In genomic region chr7:99510087-99510501, GRCm38 (mm10) we compare ENCODE assay signal across 8 mouse cellular contexts. TPM values are rescaled to one million over a fixed set of nuclear protein-coding genes. Genes with fewer than 3 reads are reported as not detected.
A peak's percentile ranks its signal among the peaks of the same experiment; 100 is the strongest.
DNase-seq lines count a peak whose midpoint lies in the region; ATAC-seq and TF ChIP-seq lines count a peak whose summit lies in the region.

No protein-coding gene starts in this region.

- DNase-seq in liver, postnatal 0 days = no peak
- no peak for DNase-seq in liver, embryonic 11.5 days (ENCODE audit: low spot score)
- peak; percentile 51 to 64 for DNase-seq in frontal cortex, postnatal 10 days (ENCODE audit: low spot score in 2 of 2)
- DNase-seq in left cerebral cortex, adult 9 months (ENCODE audit: low spot score in 2 of 2) = peak; percentile 59 to 66

- no peak overlapping the region for H3K4me2 ChIP-seq in liver, postnatal 0 days (ENCODE audit: low read depth, low read length)
- no peak overlapping the region for H3K4me2 ChIP-seq in liver, embryonic 11.5 days
- peak overlapping the region; percentile 31; the same call in 1 of the 2 replicates for H3K4me2 ChIP-seq in hindbrain, embryonic 12.5 days (replicated peaks)
- H3K4me2 ChIP-seq in midbrain, embryonic 16.5 days (ENCODE audit: low read length) = peak overlapping the region; percentile 43
- no peak overlapping the region for H3K4me2 ChIP-seq in intestine, embryonic 16.5 days (ENCODE audit: low read depth, low read length)

- ATAC-seq in liver, postnatal 0 days = peak; percentile 43; the same call in 1 of the 2 replicates
- ATAC-seq in liver, embryonic 11.5 days (replicated peaks; ENCODE audit: low FRiP score) = no peak
- peak; percentile 54; the same call in 1 of the 2 replicates for ATAC-seq in hindbrain, embryonic 12.5 days (ENCODE audit: low FRiP score)
- peak; percentile 93 for ATAC-seq in midbrain, embryonic 16.5 days
- no peak for ATAC-seq in intestine, embryonic 16.5 days

- no peaks in the 10 kb centered on the region for H3K27me3 ChIP-seq in liver, postnatal 0 days (ENCODE audit: insufficient read depth, low read length)
- H3K27me3 ChIP-seq in liver, embryonic 11.5 days (replicated peaks; ENCODE audit: control insufficient read depth, insufficient read depth, low read length) = no peaks in the 10 kb centered on the region
- H3K27me3 ChIP-seq in hindbrain, embryonic 12.5 days = no peaks in the 10 kb centered on the region
- H3K27me3 ChIP-seq in midbrain, embryonic 16.5 days (ENCODE audit: control insufficient read depth, insufficient read depth, low read depth, low read length) = no peaks in the 10 kb centered on the region
- H3K27me3 ChIP-seq in testis, adult 2 months (ENCODE audit: control insufficient read depth, insufficient read depth, low read length) = no peaks in the 10 kb centered on the region
- H3K27me3 ChIP-seq in intestine, embryonic 16.5 days (replicated peaks; ENCODE audit: control insufficient read depth, insufficient read depth, low read length) = no peaks in the 10 kb centered on the region

- no peak overlapping the region for H3K4me3 ChIP-seq in liver, postnatal 0 days (ENCODE audit: low read depth, low read length)
- no peak overlapping the region for H3K4me3 ChIP-seq in liver, embryonic 11.5 days (ENCODE audit: low read depth, low read length)
- H3K4me3 ChIP-seq in hindbrain, embryonic 12.5 days = no peak overlapping the region
- H3K4me3 ChIP-seq in midbrain, embryonic 16.5 days (ENCODE audit: low read depth, low read length) = peak overlapping the region; percentile 20; the same call in 1 of the 2 replicates
- H3K4me3 ChIP-seq in testis, adult 2 months (ENCODE audit: control insufficient read depth, low read depth, low read length) = no peak overlapping the region
- no peak overlapping the region for H3K4me3 ChIP-seq in intestine, embryonic 16.5 days (ENCODE audit: low read length)

- TF ChIP-seq CTCF in liver, postnatal 0 days (IDR thresholded peaks at IDR 0.05; ENCODE audit: low read depth) = no peak
- TF ChIP-seq CTCF in testis, adult 2 months (IDR thresholded peaks at IDR 0.05; ENCODE audit: control insufficient read depth, insufficient read depth, insufficient replicate concordance, low read depth, low read length) = no peak

- H3K36me3 ChIP-seq in liver, postnatal 0 days (replicated peaks; ENCODE audit: insufficient read depth, low read length) = no peaks in the 10 kb centered on the region
- no peaks in the 10 kb centered on the region for H3K36me3 ChIP-seq in liver, embryonic 11.5 days (ENCODE audit: control insufficient read depth, insufficient read depth, low read length)
- H3K36me3 ChIP-seq in hindbrain, embryonic 12.5 days = no peaks in the 10 kb centered on the region
- H3K36me3 ChIP-seq in midbrain, embryonic 16.5 days (ENCODE audit: control insufficient read depth, insufficient read depth, low read length) = no peaks in the 10 kb centered on the region
- no peaks in the 10 kb centered on the region for H3K36me3 ChIP-seq in testis, adult 2 months (ENCODE audit: control insufficient read depth, insufficient read depth, low read length)
- H3K36me3 ChIP-seq in intestine, embryonic 16.5 days (ENCODE audit: control insufficient read depth, insufficient read depth, low read length) = no peaks in the 10 kb centered on the region

- no peak for TF ChIP-seq EP300 in liver, postnatal 0 days (IDR thresholded peaks at IDR 0.05; ENCODE audit: low read depth)

- 35% methylated on average over 8 of the region's 8 CpGs for WGBS in liver, postnatal 0 days (ENCODE audit: insufficient replicate concordance)
- WGBS in liver, embryonic 11.5 days = 36% methylated on average over 8 of the region's 8 CpGs
- 4% methylated on average over 8 of the region's 8 CpGs for WGBS in hindbrain, embryonic 12.5 days
- 3% methylated on average over 8 of the region's 8 CpGs for WGBS in midbrain, embryonic 16.5 days
- WGBS in intestine, embryonic 16.5 days = 15% methylated on average over 8 of the region's 8 CpGs

- 0 out of 2 replicates have a peak, but pooled peaks have one; percentile 9 for TF ChIP-seq POLR2A in testis, adult 2 months (IDR thresholded peaks at IDR 0.05; ENCODE audit: control insufficient read depth, low read depth, low read length)

- no peak overlapping the region for H3K27ac ChIP-seq in liver, postnatal 0 days (ENCODE audit: low read depth)
- no peak overlapping the region for H3K27ac ChIP-seq in liver, embryonic 11.5 days (ENCODE audit: low read depth, low read length)
- H3K27ac ChIP-seq in hindbrain, embryonic 12.5 days = peak overlapping the region; percentile 40
- H3K27ac ChIP-seq in midbrain, embryonic 16.5 days (ENCODE audit: low read length) = peak overlapping the region; percentile 75
- H3K27ac ChIP-seq in testis, adult 2 months (ENCODE audit: control insufficient read depth, insufficient read depth, low read depth, low read length) = no peak overlapping the region
- H3K27ac ChIP-seq in intestine, embryonic 16.5 days (ENCODE audit: low read length) = no peak overlapping the region

- no peaks in the 10 kb centered on the region for H3K4me1 ChIP-seq in liver, postnatal 0 days (ENCODE audit: insufficient read depth)
- H3K4me1 ChIP-seq in liver, embryonic 11.5 days (replicated peaks; ENCODE audit: control insufficient read depth, insufficient read depth, low read length) = no peaks in the 10 kb centered on the region; the same call in 1 of the 2 replicates
- peaks cover 8% of the 10 kb centered on the region for H3K4me1 ChIP-seq in hindbrain, embryonic 12.5 days
- peaks cover 10% of the 10 kb centered on the region for H3K4me1 ChIP-seq in midbrain, embryonic 16.5 days (ENCODE audit: control insufficient read depth, insufficient read depth, low read length)
- peaks cover 4% of the 10 kb centered on the region for H3K4me1 ChIP-seq in testis, adult 2 months (ENCODE audit: control insufficient read depth, insufficient read depth, low read length)
- 0 out of 2 replicates have a peak, but pooled peaks cover 4% of the 10 kb centered on the region for H3K4me1 ChIP-seq in intestine, embryonic 16.5 days (ENCODE audit: control insufficient read depth, insufficient read depth, low read length)

- H3K9me3 ChIP-seq in liver, postnatal 0 days (ENCODE audit: low read length) = no peaks in the 10 kb centered on the region
- H3K9me3 ChIP-seq in liver, embryonic 11.5 days (ENCODE audit: control insufficient read depth, low read length) = no peaks in the 10 kb centered on the region
- H3K9me3 ChIP-seq in hindbrain, embryonic 12.5 days (replicated peaks) = no peaks in the 10 kb centered on the region
- H3K9me3 ChIP-seq in midbrain, embryonic 16.5 days (replicated peaks; ENCODE audit: control insufficient read depth, low read length, poor library complexity, severe bottlenecking) = no peaks in the 10 kb centered on the region
- H3K9me3 ChIP-seq in intestine, embryonic 16.5 days (ENCODE audit: control insufficient read depth, low read length) = no peaks in the 10 kb centered on the region

- H3K9ac ChIP-seq in liver, postnatal 0 days (replicated peaks) = no peak overlapping the region
- H3K9ac ChIP-seq in liver, embryonic 11.5 days (ENCODE audit: low read depth, low read length) = no peak overlapping the region
- H3K9ac ChIP-seq in hindbrain, embryonic 12.5 days = no peak overlapping the region
- peak overlapping the region; percentile 50; the same call in 1 of the 2 replicates for H3K9ac ChIP-seq in midbrain, embryonic 16.5 days (ENCODE audit: low read depth, low read length)
- H3K9ac ChIP-seq in intestine, embryonic 16.5 days (ENCODE audit: low read depth, low read length) = no peak overlapping the region

RNA-seq across cellular contexts. Expression of gene Arrb1, which starts 25.2 kb away (rescaled TPM):
- polyA plus RNA-seq in liver, postnatal 0 days (2015; fragmentation: Nextera tagmentation; extraction: Ambion mirVana) = 20.1 and 21.8 TPM in 2 replicates
- polyA plus RNA-seq in liver, embryonic 11.5 days (2014; fragmentation: Nextera tagmentation; extraction: Ambion mirVana) = 27.9 and 28.9 TPM in 2 replicates
- 16.7 TPM in 2 replicates for polyA plus RNA-seq in hindbrain, embryonic 12.5 days (2016; fragmentation: Nextera tagmentation; extraction: Ambion mirVana)
- 18.4 and 21.0 TPM in 2 replicates for polyA plus RNA-seq in midbrain, embryonic 16.5 days (2015; fragmentation: Nextera tagmentation; extraction: Ambion mirVana)
- polyA plus RNA-seq in testis, adult 2 months (2012; rRNA removed) = 14.9 and 19.4 TPM in 2 replicates
- polyA plus RNA-seq in intestine, embryonic 16.5 days (2015; fragmentation: Nextera tagmentation; extraction: Ambion mirVana) = 7.7 and 9.2 TPM in 2 replicates

RNA-seq across cellular contexts. Expression of gene Rps3, which starts 26.6 kb away (rescaled TPM):
- polyA plus RNA-seq in liver, postnatal 0 days (2015; fragmentation: Nextera tagmentation; extraction: Ambion mirVana) = 472 TPM in 2 replicates
- polyA plus RNA-seq in liver, embryonic 11.5 days (2014; fragmentation: Nextera tagmentation; extraction: Ambion mirVana) = 934 and 944 TPM in 2 replicates
- 512 and 534 TPM in 2 replicates for polyA plus RNA-seq in hindbrain, embryonic 12.5 days (2016; fragmentation: Nextera tagmentation; extraction: Ambion mirVana)
- 405 and 414 TPM in 2 replicates for polyA plus RNA-seq in midbrain, embryonic 16.5 days (2015; fragmentation: Nextera tagmentation; extraction: Ambion mirVana)
- polyA plus RNA-seq in testis, adult 2 months (2012; rRNA removed) = 70.0 and 73.9 TPM in 2 replicates
- polyA plus RNA-seq in intestine, embryonic 16.5 days (2015; fragmentation: Nextera tagmentation; extraction: Ambion mirVana) = 775 and 816 TPM in 2 replicates

RNA-seq across cellular contexts. Expression of gene Klhl35, which starts 44.3 kb away (rescaled TPM):
- 0.35 and 0.37 TPM in 2 replicates for polyA plus RNA-seq in liver, postnatal 0 days (2015; fragmentation: Nextera tagmentation; extraction: Ambion mirVana)
- polyA plus RNA-seq in liver, embryonic 11.5 days (2014; fragmentation: Nextera tagmentation; extraction: Ambion mirVana) = 0.23 and 0.32 TPM in 2 replicates
- polyA plus RNA-seq in hindbrain, embryonic 12.5 days (2016; fragmentation: Nextera tagmentation; extraction: Ambion mirVana) = 39.2 and 47.1 TPM in 2 replicates
- polyA plus RNA-seq in midbrain, embryonic 16.5 days (2015; fragmentation: Nextera tagmentation; extraction: Ambion mirVana) = 2.5 and 2.9 TPM in 2 replicates
- 11.7 and 13.7 TPM in 2 replicates for polyA plus RNA-seq in testis, adult 2 months (2012; rRNA removed)
- 0.15 and 0.17 TPM in 2 replicates for polyA plus RNA-seq in intestine, embryonic 16.5 days (2015; fragmentation: Nextera tagmentation; extraction: Ambion mirVana)

Comparison
In these comparisons a context has a peak if more than half of its experiments do, and no peak if none do; other contexts are left out.
1. ATAC-seq: peak in liver, postnatal 0 days (single experiment), hindbrain, embryonic 12.5 days (single experiment) and midbrain, embryonic 16.5 days (single experiment); none in liver, embryonic 11.5 days (single experiment) and intestine, embryonic 16.5 days (single experiment).
2. DNase-seq: peak in frontal cortex, postnatal 10 days (2 of 2) and left cerebral cortex, adult 9 months (2 of 2); none in liver, postnatal 0 days (single experiment) and liver, embryonic 11.5 days (single experiment).
3. H3K27ac ChIP-seq: peak in hindbrain, embryonic 12.5 days (single experiment) and midbrain, embryonic 16.5 days (single experiment); none in liver, postnatal 0 days (single experiment), liver, embryonic 11.5 days (single experiment), testis, adult 2 months (single experiment) and intestine, embryonic 16.5 days (single experiment).
4. H3K4me2 ChIP-seq: peak in hindbrain, embryonic 12.5 days (single experiment) and midbrain, embryonic 16.5 days (single experiment); none in liver, postnatal 0 days (single experiment), liver, embryonic 11.5 days (single experiment) and intestine, embryonic 16.5 days (single experiment).